In the genomic region with DNA sequence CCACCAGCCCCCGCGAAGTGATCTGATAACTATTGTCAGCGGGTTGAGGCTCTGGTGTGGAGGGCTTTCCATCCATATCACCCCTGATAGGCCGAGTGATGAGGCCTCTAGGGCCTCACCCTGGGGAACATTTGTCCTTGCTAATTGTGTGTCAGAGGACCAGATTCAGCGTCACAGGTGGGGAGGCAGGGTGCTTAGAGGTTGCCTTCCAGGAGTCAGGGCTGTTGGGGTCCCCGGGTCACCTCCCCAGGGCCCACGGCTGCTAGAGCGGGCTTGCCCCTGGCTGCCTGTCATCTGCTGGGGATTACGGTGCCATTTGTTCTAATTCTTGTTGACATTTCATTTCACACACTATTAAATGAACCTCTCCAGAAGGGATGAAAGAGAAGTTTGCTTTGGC, we compare ENCODE assay signal across 25 mouse cellular contexts. TPM values are rescaled to one million over a fixed set of nuclear protein-coding genes. Genes with fewer than 3 reads are reported as not detected.
DNase-seq lines count a peak whose midpoint lies in the region; ATAC-seq lines count a peak whose summit lies in the region.
"Had no signal": no experiment of that assay in that cellular context is flagged by ENCODE, and none has a peak within 500 bp of the region (broad histone marks: within the 10 kb centered on the region; RNA-seq: fewer than 3 reads in every experiment).

No protein-coding gene starts in this region.

- no peak overlapping the region for H3K4me2 ChIP-seq in hindbrain, embryonic 13.5 days
- no peak overlapping the region for H3K4me2 ChIP-seq in neural tube, embryonic 12.5 days (replicated peaks)
- no peak overlapping the region for H3K4me2 ChIP-seq in neural tube, embryonic 15.5 days
- no peak overlapping the region for H3K4me2 ChIP-seq in kidney, embryonic 14.5 days (replicated peaks; ENCODE audit: low read depth, low read length)
- H3K4me2 ChIP-seq: heart, embryonic 12.5 days; hindbrain, embryonic 14.5 days; kidney, embryonic 15.5 days; liver, embryonic 13.5 days had no signal

- no peak overlapping the region; the same call in 1 of the 2 replicates for H3K27ac ChIP-seq in hindbrain, embryonic 10.5 days
- no peak overlapping the region for H3K27ac ChIP-seq in hindbrain, embryonic 13.5 days
- H3K27ac ChIP-seq in neural tube, embryonic 12.5 days, result no peak overlapping the region
- H3K27ac ChIP-seq in neural tube, embryonic 15.5 days (replicated peaks), result no peak overlapping the region
- H3K27ac ChIP-seq in limb, embryonic 10.5 days, result no peak overlapping the region
- no peak overlapping the region for H3K27ac ChIP-seq in kidney, embryonic 14.5 days (ENCODE audit: low read depth, low read length)
- H3K27ac ChIP-seq: hindbrain, embryonic 14.5 days; kidney, embryonic 15.5 days; liver, embryonic 13.5 days; stomach, postnatal 0 days had no signal

- H3K9ac ChIP-seq in hindbrain, embryonic 13.5 days, result no peak overlapping the region
- H3K9ac ChIP-seq in neural tube, embryonic 12.5 days, result no peak overlapping the region
- no peak overlapping the region for H3K9ac ChIP-seq in neural tube, embryonic 15.5 days (replicated peaks)
- no peak overlapping the region for H3K9ac ChIP-seq in kidney, embryonic 14.5 days (ENCODE audit: low read depth, low read length)
- H3K9ac ChIP-seq: heart, embryonic 12.5 days; kidney, embryonic 15.5 days; liver, embryonic 13.5 days had no signal

- H3K4me1 ChIP-seq in hindbrain, embryonic 10.5 days (replicated peaks), result peaks cover 56% of the 10 kb centered on the region
- H3K4me1 ChIP-seq in hindbrain, embryonic 13.5 days (replicated peaks), result peaks cover 50% of the 10 kb centered on the region
- peaks cover 10% of the 10 kb centered on the region for H3K4me1 ChIP-seq in neural tube, embryonic 12.5 days
- H3K4me1 ChIP-seq in neural tube, embryonic 15.5 days, result peaks cover 18% of the 10 kb centered on the region
- H3K4me1 ChIP-seq in limb, embryonic 10.5 days, result peaks cover 28% of the 10 kb centered on the region
- H3K4me1 ChIP-seq in kidney, embryonic 14.5 days (ENCODE audit: control insufficient read depth, insufficient read depth, low read length), result 0 out of 2 replicates have a peak, but pooled peaks cover 6% of the 10 kb centered on the region
- H3K4me1 ChIP-seq: heart, embryonic 12.5 days; liver, embryonic 13.5 days had no signal

- H3K27me3 ChIP-seq in hindbrain, embryonic 10.5 days (ENCODE audit: insufficient read depth, poor library complexity, severe bottlenecking), result no peaks in the 10 kb centered on the region
- 0 out of 2 replicates have a peak, but pooled peaks cover 3% of the 10 kb centered on the region for H3K27me3 ChIP-seq in hindbrain, embryonic 13.5 days
- no peaks in the 10 kb centered on the region for H3K27me3 ChIP-seq in neural tube, embryonic 12.5 days (replicated peaks)
- no peaks in the 10 kb centered on the region for H3K27me3 ChIP-seq in neural tube, embryonic 15.5 days (replicated peaks)
- H3K27me3 ChIP-seq in limb, embryonic 10.5 days (ENCODE audit: low read depth, poor library complexity, severe bottlenecking), result peaks cover 54% of the 10 kb centered on the region
- H3K27me3 ChIP-seq in kidney, embryonic 14.5 days (ENCODE audit: control insufficient read depth, insufficient read depth, low read length), result no peaks in the 10 kb centered on the region; the same call in 1 of the 2 replicates
- H3K27me3 ChIP-seq: kidney, embryonic 15.5 days; liver, embryonic 13.5 days had no signal

- no peak for ATAC-seq in hindbrain, embryonic 13.5 days (ENCODE audit: low FRiP score)
- peak; percentile 46; the same call in 1 of the 2 replicates for ATAC-seq in neural tube, embryonic 12.5 days (ENCODE audit: low FRiP score, low read depth)
- ATAC-seq in neural tube, embryonic 15.5 days (ENCODE audit: low FRiP score), result no peak
- ATAC-seq in kidney, embryonic 14.5 days (ENCODE audit: low FRiP score, low TSS enrichment), result no peak
- ATAC-seq: forebrain, embryonic 14.5 days; intestine, embryonic 16.5 days had no signal

- H3K9me3 ChIP-seq in hindbrain, embryonic 10.5 days, result no peaks in the 10 kb centered on the region
- no peaks in the 10 kb centered on the region for H3K9me3 ChIP-seq in hindbrain, embryonic 13.5 days
- no peaks in the 10 kb centered on the region for H3K9me3 ChIP-seq in neural tube, embryonic 12.5 days
- no peaks in the 10 kb centered on the region for H3K9me3 ChIP-seq in neural tube, embryonic 15.5 days (replicated peaks)
- no peaks in the 10 kb centered on the region for H3K9me3 ChIP-seq in limb, embryonic 10.5 days (replicated peaks)
- H3K9me3 ChIP-seq in kidney, embryonic 14.5 days (ENCODE audit: control insufficient read depth, low read length), result no peaks in the 10 kb centered on the region
- H3K9me3 ChIP-seq: heart, embryonic 12.5 days; kidney, embryonic 15.5 days; liver, embryonic 13.5 days had no signal

- DNase-seq in hindbrain, embryonic 10.5 days (ENCODE audit: low spot score), result peak; percentile 30
- peak; percentile 72 for DNase-seq in limb, embryonic 10.5 days (ENCODE audit: low spot score)
- DNase-seq in cerebellum, adult 8-10 months, result no peak
- no peak for DNase-seq in kidney, adult 11 months
- DNase-seq: adrenal gland, postnatal 36 days; cerebellum, adult 9-11 months; gastrocnemius, postnatal 14 days; heart, adult 11 months; heart, postnatal 10 days; kidney, postnatal 36 days; liver, embryonic 13.5 days; lung, adult 2 months; lung, postnatal 14 days; thymus, adult 2 months; thymus, postnatal 4 days had no signal

- 60% methylated on average over 9 of the region's 9 CpGs for WGBS in hindbrain, embryonic 10.5 days
- 53% methylated on average over 9 of the region's 9 CpGs for WGBS in hindbrain, embryonic 13.5 days
- 55% methylated on average over 9 of the region's 9 CpGs for WGBS in neural tube, embryonic 12.5 days
- WGBS in neural tube, embryonic 15.5 days, result 51% methylated on average over 9 of the region's 9 CpGs
- WGBS in limb, embryonic 10.5 days, result 21% methylated on average over 9 of the region's 9 CpGs
- WGBS in kidney, embryonic 14.5 days, result 26% methylated on average over 9 of the region's 9 CpGs

- H3K36me3 ChIP-seq in hindbrain, embryonic 10.5 days, result no peaks in the 10 kb centered on the region
- H3K36me3 ChIP-seq in hindbrain, embryonic 13.5 days, result no peaks in the 10 kb centered on the region
- no peaks in the 10 kb centered on the region for H3K36me3 ChIP-seq in neural tube, embryonic 12.5 days
- H3K36me3 ChIP-seq in neural tube, embryonic 15.5 days, result no peaks in the 10 kb centered on the region
- H3K36me3 ChIP-seq in limb, embryonic 10.5 days, result no peaks in the 10 kb centered on the region
- H3K36me3 ChIP-seq in kidney, embryonic 14.5 days (ENCODE audit: control insufficient read depth, insufficient read depth, low read length), result no peaks in the 10 kb centered on the region
- H3K36me3 ChIP-seq: heart, embryonic 12.5 days; kidney, embryonic 15.5 days; liver, embryonic 13.5 days had no signal

- no peak overlapping the region for H3K4me3 ChIP-seq in hindbrain, embryonic 10.5 days
- H3K4me3 ChIP-seq in hindbrain, embryonic 13.5 days, result no peak overlapping the region
- no peak overlapping the region for H3K4me3 ChIP-seq in neural tube, embryonic 12.5 days
- no peak overlapping the region for H3K4me3 ChIP-seq in neural tube, embryonic 15.5 days (replicated peaks)
- no peak overlapping the region for H3K4me3 ChIP-seq in limb, embryonic 10.5 days
- no peak overlapping the region for H3K4me3 ChIP-seq in kidney, embryonic 14.5 days (ENCODE audit: low read length)
- H3K4me3 ChIP-seq: heart, embryonic 12.5 days; kidney, embryonic 15.5 days; liver, embryonic 13.5 days had no signal

RNA-seq across cellular contexts. Expression of a gene that starts 42.8 kb away (rescaled TPM):
- 0.58 and 0.90 TPM in 2 replicates for polyA plus RNA-seq in hindbrain, embryonic 10.5 days (2016; fragmentation: Nextera tagmentation; extraction: Ambion mirVana)
- polyA plus RNA-seq in hindbrain, embryonic 13.5 days (2015; fragmentation: Nextera tagmentation; extraction: Ambion mirVana), result 7.1 and 7.9 TPM in 2 replicates
- 3.3 and 3.6 TPM in 2 replicates for polyA plus RNA-seq in neural tube, embryonic 12.5 days (2016; fragmentation: Nextera tagmentation; extraction: Ambion mirVana)
- 8.1 and 8.2 TPM in 2 replicates for polyA plus RNA-seq in neural tube, embryonic 15.5 days (2015; fragmentation: Nextera tagmentation; extraction: Ambion mirVana)
- 0.13 and 0.19 TPM in 2 replicates for polyA plus RNA-seq in limb, embryonic 10.5 days (2016; fragmentation: Nextera tagmentation; extraction: Ambion mirVana)
- 1.5 and 2.8 TPM in 2 replicates for polyA plus RNA-seq in kidney, embryonic 14.5 days (2014; fragmentation: Nextera tagmentation; extraction: Ambion mirVana)

Comparison
In these comparisons a context has a peak if more than half of its experiments do, and no peak if none do; other contexts are left out.
1. DNase-seq: peak in hindbrain, embryonic 10.5 days (single experiment) and limb, embryonic 10.5 days (single experiment); none in cerebellum, adult 8-10 months (single experiment) and kidney, adult 11 months (single experiment).